Mouse (Mus musculus) testis, postnatal 14 days (tissue): ENCODE results near the gene Pard6b.
A peak's percentile ranks its signal among the peaks of the same experiment; 100 is the strongest.
"Not testable (repeated sequence)": the region's sequence is repeated elsewhere in the genome, so short reads cannot be mapped to it uniquely, and the experiment has no call there.

Source experiments
- DNase-seq: peaks from one replicate; pipeline ENCODE4 v3.0.0; 2021; ENCODE audit warnings: low spot score

The Pard6b gene

DNA sequence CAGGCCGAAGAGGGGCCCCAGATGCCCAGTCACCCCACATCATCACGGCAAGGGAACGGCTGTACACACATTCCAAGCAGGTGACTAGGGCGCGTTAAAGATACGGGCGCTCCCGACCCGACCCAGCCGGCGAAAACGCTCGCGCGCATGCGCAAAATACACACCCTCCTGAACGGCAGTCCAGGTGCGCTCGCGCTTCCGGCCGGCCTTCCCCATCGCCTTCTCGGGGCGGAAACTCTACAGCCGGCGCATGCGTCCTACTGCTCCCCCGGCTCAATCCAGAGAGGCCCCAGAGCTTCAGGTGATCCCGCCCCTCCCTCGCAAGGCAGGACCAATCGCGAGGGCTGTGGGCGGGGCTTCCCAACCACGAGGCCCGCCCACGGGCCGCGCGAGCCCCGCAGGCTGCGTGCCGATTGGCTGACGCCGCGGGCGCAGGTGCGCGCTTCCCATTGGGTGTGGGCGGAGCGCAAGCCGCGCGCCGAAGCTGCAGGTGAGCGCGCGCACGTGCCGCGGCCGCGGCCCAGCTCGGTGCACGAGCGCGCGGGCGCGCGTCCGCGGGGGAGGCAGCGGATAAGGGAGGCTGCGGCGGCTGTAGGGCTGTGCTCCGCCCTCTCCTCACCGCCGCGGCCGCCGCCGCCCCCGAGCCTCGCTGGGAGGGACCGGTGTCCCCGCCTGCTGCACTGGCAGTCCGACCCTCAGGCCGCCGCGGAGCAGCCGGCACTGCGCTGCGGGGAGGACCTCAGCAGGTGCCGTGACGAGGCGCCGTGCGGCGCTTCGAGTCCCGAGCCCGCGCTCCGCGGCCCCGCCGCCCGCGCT lies at the start of gene Pard6b:
Gene Pard6b, plus strand, starts transcription at position 574 of the 816 bp plus-strand sequence.
- DNase-seq, result peak; percentile 99

GRCm38 (mm10) chr2:168031842-168032241 lies 49.0 kb upstream of the Pard6b start:
- no peak for DNase-seq

- DNase-seq, result peak; percentile 44
Measured at GRCm38 (mm10) chr2:168033905-168034304, 46.9 kb upstream of the Pard6b start.

DNA sequence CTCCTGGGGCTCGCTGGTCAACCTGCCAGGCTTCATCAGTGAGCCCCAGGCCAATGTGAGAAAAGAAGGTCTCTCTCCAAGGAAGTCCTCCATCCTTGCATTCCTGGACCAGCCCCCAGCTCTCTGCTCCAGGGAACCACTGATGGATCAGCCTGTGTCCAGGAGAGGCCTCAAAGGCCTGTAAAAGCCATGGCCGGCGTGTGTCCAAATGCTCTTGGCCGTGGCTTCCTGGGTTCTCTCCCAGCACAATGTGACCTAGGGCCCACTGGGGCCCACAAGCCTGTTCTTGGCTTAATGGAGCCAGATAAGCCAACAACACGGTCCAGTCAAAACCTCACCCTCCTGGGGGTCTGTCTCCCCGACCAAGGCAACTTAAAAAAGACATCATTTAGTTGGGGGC lies 44.9 kb upstream of the Pard6b start:
- DNase-seq, result no peak

GRCm38 (mm10) chr2:168037063-168037462 lies 43.7 kb upstream of the Pard6b start:
- DNase-seq, result no peak

GRCm38 (mm10) chr2:168040751-168041150 lies 40.1 kb upstream of the Pard6b start:
- DNase-seq, result no peak

GRCm38 (mm10) chr2:168042019-168042418 lies 38.8 kb upstream of the Pard6b start:
- no peak for DNase-seq

GRCm38 (mm10) chr2:168044681-168045287 lies 36.0 kb upstream of the Pard6b start:
- no peak for DNase-seq

DNA sequence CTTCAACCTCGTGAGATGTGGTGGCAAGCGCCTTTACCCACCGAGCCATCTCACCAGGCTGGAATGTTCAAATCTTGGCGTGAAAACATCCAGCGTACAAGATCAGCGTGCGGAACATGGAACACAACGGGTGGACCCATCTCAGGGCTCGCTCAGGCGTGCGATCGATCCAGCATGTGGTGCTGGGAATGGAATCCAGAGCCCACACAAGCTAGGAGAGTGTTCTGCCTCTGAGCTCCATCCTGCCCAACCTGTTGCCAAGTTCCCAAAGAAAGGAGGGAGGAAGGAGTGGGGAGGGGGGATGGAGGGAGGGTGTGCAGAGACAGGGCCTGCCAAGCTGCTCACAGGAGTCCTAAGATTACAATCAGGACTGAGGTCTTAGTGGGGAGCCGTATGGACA lies 35.4 kb upstream of the Pard6b start:
- no peak for DNase-seq

DNA sequence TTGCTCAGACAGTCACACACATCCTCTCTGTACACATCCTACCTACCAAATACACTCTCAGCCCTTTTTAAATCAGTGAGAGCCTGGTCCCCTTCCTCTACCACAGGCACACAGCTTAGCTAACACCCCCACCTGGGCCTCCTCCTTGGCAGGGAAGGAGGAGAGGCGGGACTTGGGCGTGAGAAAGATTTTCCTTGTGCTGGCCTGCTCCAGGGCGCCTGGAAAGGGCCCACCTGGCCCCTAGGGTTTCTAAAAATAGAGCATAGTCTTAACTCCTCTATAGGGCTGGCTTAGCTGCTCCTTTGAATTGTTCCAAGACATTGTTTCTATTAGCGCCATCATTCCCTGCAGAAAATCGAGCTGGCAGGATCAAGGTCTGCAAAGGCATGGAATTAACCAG lies 35.0 kb upstream of the Pard6b start:
- DNase-seq, result peak; percentile 51

GRCm38 (mm10) chr2:168046467-168046866 lies 34.3 kb upstream of the Pard6b start:
- DNase-seq, result no peak

- DNase-seq, result no peak
Measured at GRCm38 (mm10) chr2:168049002-168049635, 31.7 kb upstream of the Pard6b start.

DNA sequence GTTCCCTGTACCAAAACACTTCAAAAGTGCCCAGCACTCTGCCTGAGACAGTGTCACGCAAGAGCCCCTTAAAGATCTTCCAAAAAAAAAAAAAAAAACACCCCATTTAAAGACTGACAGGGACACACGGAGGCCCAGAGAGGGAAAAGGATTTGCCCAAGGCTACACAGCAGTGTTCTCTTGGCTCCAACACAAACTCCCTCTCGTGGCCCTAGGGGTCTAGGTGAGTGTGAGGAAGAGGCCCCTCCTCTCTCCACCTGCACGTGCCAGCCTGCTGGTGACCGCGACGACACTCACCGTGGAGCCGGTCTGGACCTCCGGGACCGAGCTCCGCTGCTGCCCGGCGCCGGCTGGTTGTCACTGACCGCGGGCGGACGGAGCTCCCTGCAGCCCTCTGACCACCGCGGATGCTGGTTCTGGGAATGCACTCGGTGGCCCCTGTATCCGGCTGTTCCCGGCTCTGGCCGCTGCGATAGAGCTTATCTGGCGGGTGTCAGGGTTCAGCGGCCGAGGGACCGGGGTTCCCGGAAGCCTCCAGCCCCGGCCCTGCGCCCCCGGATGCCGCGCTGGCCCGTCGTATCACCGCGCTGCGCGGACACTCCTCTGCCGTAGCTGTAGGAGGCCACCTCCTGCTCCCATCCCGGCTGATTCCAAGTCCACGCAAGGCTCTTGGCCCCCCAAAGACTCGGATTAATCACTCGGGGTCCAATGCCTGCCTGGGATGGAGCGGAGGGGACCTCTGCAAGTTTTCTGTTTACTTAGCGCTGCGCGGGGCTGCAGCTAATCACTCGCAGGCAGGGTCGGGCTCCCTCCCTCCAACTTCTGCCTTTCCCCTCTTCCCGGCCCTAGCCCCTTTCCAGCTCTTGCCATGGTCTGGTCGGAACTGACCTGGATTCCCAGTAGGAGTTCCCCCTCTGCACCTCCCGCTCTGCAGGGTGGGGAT lies 30.5 kb upstream of the Pard6b start:
- DNase-seq, result no peak

- DNase-seq, result no peak
Measured at GRCm38 (mm10) chr2:168052156-168052555, 28.6 kb upstream of the Pard6b start.

- DNase-seq, result no peak
Measured at GRCm38 (mm10) chr2:168052689-168053088, 28.1 kb upstream of the Pard6b start.

- no peak for DNase-seq
Measured at GRCm38 (mm10) chr2:168054142-168054541, 26.7 kb upstream of the Pard6b start.

DNA sequence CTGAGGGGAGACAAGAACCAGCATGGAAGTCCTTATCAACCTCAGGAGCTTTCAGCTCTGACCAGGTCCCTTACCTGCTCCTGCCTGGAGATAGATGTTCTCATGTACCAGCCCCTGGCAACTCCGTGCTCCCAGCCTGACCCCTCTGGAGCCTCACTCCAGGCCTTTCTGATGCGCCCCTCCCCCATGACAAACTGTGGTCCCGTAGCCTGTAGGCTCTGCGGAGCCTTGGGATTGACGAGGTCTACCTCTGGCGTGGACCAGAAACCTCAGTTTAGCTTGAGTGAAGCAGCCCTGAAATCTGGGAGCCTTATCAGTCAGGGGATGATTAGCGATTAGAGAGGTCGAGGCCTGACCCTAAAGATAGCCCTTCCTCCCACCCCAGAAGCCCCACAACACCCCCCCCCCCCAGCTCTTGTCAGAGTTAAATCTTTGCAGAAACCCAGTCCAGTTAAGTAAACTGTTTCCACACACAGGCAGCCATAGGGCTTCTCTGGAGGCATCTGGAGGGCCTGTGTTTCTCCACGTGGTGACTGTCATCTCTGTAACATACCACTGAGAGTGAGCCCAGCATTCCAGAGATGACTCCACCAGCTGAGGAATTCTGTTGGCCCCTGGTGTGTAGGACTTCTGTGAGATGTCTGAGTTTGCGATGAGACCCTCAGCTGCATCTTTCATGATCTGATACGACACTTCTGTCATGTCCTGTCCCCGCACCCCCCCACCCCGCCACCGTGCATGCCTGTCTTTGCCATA lies 24.7 kb upstream of the Pard6b start:
- no peak for DNase-seq

DNA sequence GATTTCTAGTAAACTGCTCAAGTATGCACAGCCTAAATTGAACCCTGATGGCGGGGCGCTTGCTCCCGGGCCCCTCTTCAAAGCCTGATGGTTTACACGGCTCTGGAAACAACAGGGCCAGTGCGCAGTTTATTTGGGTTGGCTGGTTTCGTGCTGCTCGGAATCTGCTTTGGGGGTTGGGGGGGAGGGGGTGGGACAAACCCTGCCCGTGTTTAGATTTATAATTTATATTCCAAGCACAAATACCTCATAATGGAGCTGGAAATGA lies 24.2 kb upstream of the Pard6b start:
- DNase-seq, result no peak

GRCm38 (mm10) chr2:168057876-168058275 lies 22.9 kb upstream of the Pard6b start:
- not testable (repeated sequence) for DNase-seq

DNA sequence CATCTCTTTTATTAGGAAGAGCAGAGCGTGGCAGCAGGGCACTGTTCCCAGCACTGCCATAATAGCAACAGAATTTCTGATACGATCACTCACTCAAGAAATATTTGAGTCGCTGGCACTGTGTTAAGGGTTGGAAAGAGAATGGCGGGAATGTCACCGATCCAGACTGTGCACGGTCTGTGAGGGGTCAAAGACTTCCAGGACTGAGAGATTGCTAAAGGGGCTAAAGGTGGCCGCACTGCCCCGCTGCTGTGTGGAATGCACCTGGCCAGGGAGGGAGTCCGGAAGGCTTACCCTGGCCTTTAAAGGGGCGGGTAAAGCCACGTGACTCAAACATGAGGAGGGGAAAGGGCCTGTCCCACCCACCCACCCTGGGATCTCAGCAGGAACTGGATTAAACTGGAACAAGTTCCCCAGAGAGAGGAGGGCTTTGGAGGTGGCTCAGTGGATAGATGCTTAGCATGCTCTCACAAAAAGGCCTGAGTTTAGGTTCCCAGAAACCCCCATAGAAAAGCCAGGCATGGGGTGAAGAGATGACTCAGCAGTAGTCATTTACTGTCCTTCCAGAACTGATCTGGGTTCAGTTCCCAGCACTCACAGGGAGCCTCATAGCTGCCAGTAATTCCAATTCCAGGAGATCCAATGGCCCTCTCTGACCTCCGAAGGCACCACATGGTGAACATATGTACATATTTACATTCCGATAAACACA lies 22.2 kb upstream of the Pard6b start:
- DNase-seq, result no peak
